Mouse (Mus musculus) MEL (cell line): ENCODE measurements around the gene Ilf2.

Source experiments
- CTCF ChIP-seq, 3 experiments: IDR thresholded peaks in 2 of 3; conservative IDR thresholded peaks in 1 of 3; 2 replicates each; pipeline ENCODE4 v1.5.1; 2011 to 2012; ENCODE audit warnings: low read length in 3 of 3, low read depth in 2 of 3, mild to moderate bottlenecking in 2 of 3, improper control_type of control experiment in 1 of 3, inconsistent platforms in 1 of 3, mixed read lengths in 1 of 3, moderate library complexity in 1 of 3; ENCODE audit not compliant: control insufficient read depth in 1 of 3, insufficient read depth in 1 of 3, poor library complexity in 1 of 3, severe bottlenecking in 1 of 3
- E2F4 ChIP-seq: IDR thresholded peaks from 2 replicates; pipeline ENCODE4 v1.6.1; 2011; ENCODE audit warnings: low read depth, low read length, improper control_type of control experiment, borderline replicate concordance
- GATA1 ChIP-seq: IDR thresholded peaks from 2 replicates; pipeline ENCODE4 v1.6.1; 2011; ENCODE audit warnings: low read depth, low read length, improper control_type of control experiment
- HCFC1 ChIP-seq: IDR thresholded peaks from 2 replicates; pipeline ENCODE4 v1.6.1; 2012; ENCODE audit warnings: low read depth, mild to moderate bottlenecking, inconsistent platforms, low read length, improper control_type of control experiment, moderate library complexity
- MAFK ChIP-seq: IDR thresholded peaks from 2 replicates; pipeline ENCODE4 v1.6.1; 2011; ENCODE audit warnings: low read depth, mild to moderate bottlenecking, low read length, improper control_type of control experiment, borderline replicate concordance
- MAZ ChIP-seq: IDR thresholded peaks from 2 replicates; pipeline ENCODE4 v1.6.1; 2012; ENCODE audit warnings: low read depth, mild to moderate bottlenecking, inconsistent platforms, low read length, improper control_type of control experiment
- NELFE ChIP-seq: IDR thresholded peaks from 2 replicates; pipeline ENCODE4 v1.6.1; 2011; ENCODE audit warnings: low read depth, low read length, improper control_type of control experiment
- POLR2A ChIP-seq, 2 experiments: IDR thresholded peaks; 2 replicates each; pipeline ENCODE4 v1.6.1; 2011 to 2012; ENCODE audit warnings: low read length in 2 of 2, mild to moderate bottlenecking in 2 of 2, control low read depth in 1 of 2, improper control_type of control experiment in 1 of 2, low read depth in 1 of 2, moderate library complexity in 1 of 2; ENCODE audit not compliant: control insufficient read depth in 1 of 2, insufficient read depth in 1 of 2, poor library complexity in 1 of 2
- RCOR1 ChIP-seq: IDR thresholded peaks from 2 replicates; pipeline ENCODE4 v1.6.1; 2012; ENCODE audit warnings: low read depth, mild to moderate bottlenecking, inconsistent platforms, low read length, improper control_type of control experiment
- USF1 ChIP-seq: IDR thresholded peaks from 2 replicates; pipeline ENCODE4 v1.6.1; 2014; ENCODE audit warnings: low read depth, mild to moderate bottlenecking, inconsistent platforms, low read length, improper control_type of control experiment, moderate library complexity

DNA sequence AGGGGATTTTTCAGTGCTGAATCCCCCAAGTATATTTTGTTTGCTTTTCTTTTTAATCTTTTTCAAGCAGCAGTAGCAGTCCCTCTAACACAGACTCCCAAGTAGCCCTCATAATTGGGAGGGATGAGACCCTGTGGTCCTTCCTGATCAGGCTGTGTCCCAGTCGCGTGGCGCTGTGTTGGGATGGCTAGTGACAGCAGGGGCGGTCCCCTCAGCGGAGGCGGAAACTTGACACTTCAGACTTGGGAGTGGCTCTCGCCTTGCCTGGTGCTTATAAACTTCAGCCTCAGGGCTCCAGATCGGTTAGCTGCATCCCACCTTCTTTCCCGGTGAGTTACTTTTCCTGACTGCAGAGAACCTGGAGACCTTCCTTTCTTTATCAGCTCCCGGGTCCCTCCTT lies 38.8 kb downstream of the Ilf2 start:
- 0 out of 2 replicates have a peak, but pooled peaks have one; percentile 32 for TF ChIP-seq MAZ
- TF ChIP-seq NELFE: peak; percentile 71
- no peak for TF ChIP-seq E2F4
- TF ChIP-seq GATA1: 0 out of 2 replicates have a peak, but pooled peaks have one; percentile 4
- peak; percentile 54 to 83; a peak in 3 of 4 replicates for TF ChIP-seq POLR2A (IDR thresholded peaks at IDR 0.05; ENCODE audit: control insufficient read depth in 1 of 2, insufficient read depth in 1 of 2, low read depth in 1 of 2, low read length in 2 of 2, poor library complexity in 1 of 2)
- 0 out of 6 replicates have a peak, but pooled peaks of 1 of the 3 experiments have one; percentile 0 for TF ChIP-seq CTCF (IDR thresholded peaks at IDR 0.05 in 2 of 3, conservative IDR thresholded peaks at IDR 0.05 in 1 of 3; ENCODE audit: control insufficient read depth in 1 of 3, insufficient read depth in 1 of 3, low read depth in 2 of 3, low read length in 3 of 3, poor library complexity in 1 of 3, severe bottlenecking in 1 of 3)
- TF ChIP-seq USF1: 0 out of 2 replicates have a peak, but pooled peaks have one; percentile 24
- TF ChIP-seq HCFC1: no peak; the same call in 1 of the 2 replicates
- no peak for TF ChIP-seq MAFK
- no peak for TF ChIP-seq RCOR1
